Comparison of ENCODE assay signal across 8 mouse cellular contexts in genomic region chr16:17804449-17804912, GRCm38 (mm10). TPM values are rescaled to one million over a fixed set of nuclear protein-coding genes. Genes with fewer than 3 reads are reported as not detected.
DNase-seq lines count a peak whose midpoint lies in the region; ATAC-seq and TF ChIP-seq lines count a peak whose summit lies in the region.

No protein-coding gene starts in this region.

- peak; percentile 42; the same call in 1 of the 2 replicates for ATAC-seq in kidney, embryonic 15.5 days (replicated peaks; ENCODE audit: low FRiP score)
- ATAC-seq in liver, embryonic 14.5 days (ENCODE audit: insufficient read depth) = no peak; the same call in 1 of the 2 replicates
- ATAC-seq in erythroid progenitor cell, adult 5-6 weeks (replicated peaks; ENCODE audit: low FRiP score, poor library complexity, severe bottlenecking) = no peak

- 8% methylated on average over 33 of the region's 33 CpGs for WGBS in kidney, embryonic 15.5 days
- 3% methylated on average over 33 of the region's 33 CpGs for WGBS in liver, embryonic 14.5 days (ENCODE audit: insufficient replicate concordance)

- H3K4me2 ChIP-seq in kidney, embryonic 15.5 days = peak overlapping the region; percentile 62
- H3K4me2 ChIP-seq in liver, embryonic 14.5 days (ENCODE audit: low read depth) = peak overlapping the region; percentile 60

- H3K36me3 ChIP-seq in kidney, embryonic 15.5 days = peaks cover 5% of the 10 kb centered on the region; the same call in 1 of the 2 replicates
- H3K36me3 ChIP-seq in liver, embryonic 14.5 days (replicated peaks; ENCODE audit: control insufficient read depth, insufficient read depth, low read depth) = no peaks in the 10 kb centered on the region

- peak overlapping the region; percentile 29; the same call in 1 of the 2 replicates for H3K9ac ChIP-seq in kidney, embryonic 15.5 days
- H3K9ac ChIP-seq in liver, embryonic 14.5 days (replicated peaks) = no peak overlapping the region; the same call in 1 of the 2 replicates

- no peaks in the 10 kb centered on the region for H3K9me3 ChIP-seq in kidney, embryonic 15.5 days (replicated peaks)
- no peaks in the 10 kb centered on the region for H3K9me3 ChIP-seq in liver, embryonic 14.5 days (ENCODE audit: control insufficient read depth, low read length)

- H3K27ac ChIP-seq in kidney, embryonic 15.5 days = no peak overlapping the region
- no peak overlapping the region for H3K27ac ChIP-seq in liver, embryonic 14.5 days

- no peak for TF ChIP-seq CTCF in liver, embryonic 14.5 days (IDR thresholded peaks at IDR 0.05; ENCODE audit: low read depth)

- no peak for TF ChIP-seq EP300 in liver, embryonic 14.5 days (IDR thresholded peaks at IDR 0.05; ENCODE audit: low read depth)

- peaks cover 85% of the 10 kb centered on the region for H3K4me1 ChIP-seq in kidney, embryonic 15.5 days
- H3K4me1 ChIP-seq in liver, embryonic 14.5 days (replicated peaks; ENCODE audit: control insufficient read depth in 2 of 2, insufficient read depth in 2 of 2, low read length in 1 of 2) = no peaks in the 10 kb centered on the region

- no peak for DNase-seq in kidney, adult 9 months
- peak; percentile 52 for DNase-seq in adrenal gland, postnatal 25 days
- peak; percentile 54 for DNase-seq in forelimb bud, embryonic 11.5 days (ENCODE audit: low read depth, low spot score)
- DNase-seq in liver, embryonic 14.5 days (ENCODE audit: low read depth in 3 of 3, low spot score in 3 of 3) = no peak
- DNase-seq in thymus, postnatal 0 days (ENCODE audit: low spot score) = peak; percentile 51
- no peak for DNase-seq in frontal cortex, postnatal 25 days (ENCODE audit: low spot score in 2 of 2)

- H3K27me3 ChIP-seq in kidney, embryonic 15.5 days = peaks cover 86% of the 10 kb centered on the region
- H3K27me3 ChIP-seq in liver, embryonic 14.5 days (ENCODE audit: control insufficient read depth, insufficient read depth, low read length) = peaks cover 91% of the 10 kb centered on the region

- H3K4me3 ChIP-seq in kidney, embryonic 15.5 days (replicated peaks) = peak overlapping the region; percentile 34
- H3K4me3 ChIP-seq in liver, embryonic 14.5 days (ENCODE audit: insufficient read depth in 1 of 2, low read depth in 2 of 2, low read length in 2 of 2) = peak overlapping the region in 1 of 2 experiments; percentile 25; a peak in 2 of 4 replicates

RNA-seq across cellular contexts. Expression of gene Scarf2, which starts 7.4 kb away (rescaled TPM):
- polyA plus RNA-seq in kidney, embryonic 15.5 days (2015; fragmentation: Nextera tagmentation; extraction: Ambion mirVana) = 10.8 and 12.3 TPM in 2 replicates
- 8.6 and 8.7 TPM in 2 replicates for total RNA-seq in adrenal gland, postnatal 25 days (2021)
- 3.4 and 4.3 TPM in 2 replicates for polyA plus RNA-seq in liver, embryonic 14.5 days (2012; rRNA removed)
- 0.51 and 1.0 TPM in 2 replicates for polyA plus RNA-seq in liver, embryonic 14.5 days (2014; fragmentation: Nextera tagmentation; extraction: Ambion mirVana)
- 3.6 and 4.3 TPM in 2 replicates for polyA plus RNA-seq in thymus, postnatal 0 days (2015; fragmentation: Nextera tagmentation; extraction: Ambion mirVana)
- 0.42 TPM in 1 of 2 replicates, not detected in the other for total RNA-seq in erythroid progenitor cell, adult 5-6 weeks (2015; ENCODE audit: low replicate concordance)
- not detected in 2 replicates for total RNA-seq in erythroid progenitor cell, adult 5-6 weeks (2017; ENCODE audit: low replicate concordance)

RNA-seq across cellular contexts. Expression of gene B830017H08Rik, which starts 28.4 kb away (rescaled TPM):
- 0.26 and 0.27 TPM in 2 replicates for polyA plus RNA-seq in kidney, embryonic 15.5 days (2015; fragmentation: Nextera tagmentation; extraction: Ambion mirVana)
- total RNA-seq in adrenal gland, postnatal 25 days (2021) = not detected in 2 replicates
- polyA plus RNA-seq in liver, embryonic 14.5 days (2012; rRNA removed) = not detected in 2 replicates
- not detected in 2 replicates for polyA plus RNA-seq in liver, embryonic 14.5 days (2014; fragmentation: Nextera tagmentation; extraction: Ambion mirVana)
- not detected in 2 replicates for polyA plus RNA-seq in thymus, postnatal 0 days (2015; fragmentation: Nextera tagmentation; extraction: Ambion mirVana)
- total RNA-seq in erythroid progenitor cell, adult 5-6 weeks (2015; ENCODE audit: low replicate concordance) = not detected in 2 replicates
- not detected in 2 replicates for total RNA-seq in erythroid progenitor cell, adult 5-6 weeks (2017; ENCODE audit: low replicate concordance)

RNA-seq across cellular contexts. Expression of gene Car15, which starts 33.7 kb away (rescaled TPM):
- polyA plus RNA-seq in kidney, embryonic 15.5 days (2015; fragmentation: Nextera tagmentation; extraction: Ambion mirVana) = 20.2 and 21.6 TPM in 2 replicates
- 2.9 and 3.6 TPM in 2 replicates for total RNA-seq in adrenal gland, postnatal 25 days (2021)
- polyA plus RNA-seq in liver, embryonic 14.5 days (2012; rRNA removed) = 1.3 and 1.6 TPM in 2 replicates
- not detected in 2 replicates for polyA plus RNA-seq in liver, embryonic 14.5 days (2014; fragmentation: Nextera tagmentation; extraction: Ambion mirVana)
- polyA plus RNA-seq in thymus, postnatal 0 days (2015; fragmentation: Nextera tagmentation; extraction: Ambion mirVana) = 0.83 and 1.3 TPM in 2 replicates
- total RNA-seq in erythroid progenitor cell, adult 5-6 weeks (2015; ENCODE audit: low replicate concordance) = 7.1 and 9.7 TPM in 2 replicates
- total RNA-seq in erythroid progenitor cell, adult 5-6 weeks (2017; ENCODE audit: low replicate concordance) = 4.6 and 9.5 TPM in 2 replicates

RNA-seq across cellular contexts. Expression of gene Klhl22, which starts 45.1 kb away (rescaled TPM):
- polyA plus RNA-seq in kidney, embryonic 15.5 days (2015; fragmentation: Nextera tagmentation; extraction: Ambion mirVana) = 65.1 and 71.4 TPM in 2 replicates
- total RNA-seq in adrenal gland, postnatal 25 days (2021) = 32.3 and 49.0 TPM in 2 replicates
- polyA plus RNA-seq in liver, embryonic 14.5 days (2012; rRNA removed) = 13.1 and 14.0 TPM in 2 replicates
- 10.8 and 11.6 TPM in 2 replicates for polyA plus RNA-seq in liver, embryonic 14.5 days (2014; fragmentation: Nextera tagmentation; extraction: Ambion mirVana)
- 27.6 and 30.2 TPM in 2 replicates for polyA plus RNA-seq in thymus, postnatal 0 days (2015; fragmentation: Nextera tagmentation; extraction: Ambion mirVana)
- total RNA-seq in erythroid progenitor cell, adult 5-6 weeks (2015; ENCODE audit: low replicate concordance) = 4.2 and 5.4 TPM in 2 replicates
- total RNA-seq in erythroid progenitor cell, adult 5-6 weeks (2017; ENCODE audit: low replicate concordance) = 3.7 and 3.9 TPM in 2 replicates

Comparison
In these comparisons a context has a peak if more than half of its experiments do, and no peak if none do; other contexts are left out.
1. DNase-seq: peak in adrenal gland, postnatal 25 days (single experiment), forelimb bud, embryonic 11.5 days (single experiment) and thymus, postnatal 0 days (single experiment); none in kidney, adult 9 months (single experiment), liver, embryonic 14.5 days (0 of 3) and frontal cortex, postnatal 25 days (0 of 2).